Mouse (Mus musculus) inflammation-experienced regulatory T-cells, adult 16 weeks (primary cell): ENCODE results near the gene Mum1l1. TPM values are rescaled to one million over a fixed set of nuclear protein-coding genes. Genes with fewer than 3 reads are reported as not detected.

Source experiments
- polyA plus RNA-seq: library from polyadenylated mRNA; unstranded; fragments of 100-300 nt; shearing (Covaris generic); gene quantifications from one replicate; pipeline ENCODE4 v1.2.1, GENCODE M21; 2017

The Mum1l1 gene
- polyA plus RNA-seq = not detected

DNA sequence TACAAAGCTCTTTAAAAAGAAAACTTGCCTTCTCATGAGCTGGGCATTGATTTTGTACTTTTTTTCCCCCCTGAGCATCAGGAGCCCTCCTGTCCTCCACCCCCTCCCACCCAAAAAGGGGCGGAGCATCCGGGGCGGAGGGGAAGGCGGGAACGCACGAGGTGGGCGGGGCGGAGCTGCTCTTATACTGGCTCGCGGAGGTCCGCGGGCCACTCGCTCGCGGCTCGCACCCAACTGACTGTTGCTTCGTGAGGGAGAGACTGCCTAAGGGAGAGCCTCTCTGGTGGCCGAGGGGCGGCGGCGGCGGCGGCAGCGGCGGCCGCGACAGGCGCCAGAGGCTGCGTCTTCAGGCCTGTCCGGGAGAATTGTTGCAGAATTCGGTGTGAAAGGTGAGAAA lies at the start of gene Mum1l1:
Gene Mum1l1, plus strand, starts transcription at position 214 of the 397 bp plus-strand sequence.

DNA sequence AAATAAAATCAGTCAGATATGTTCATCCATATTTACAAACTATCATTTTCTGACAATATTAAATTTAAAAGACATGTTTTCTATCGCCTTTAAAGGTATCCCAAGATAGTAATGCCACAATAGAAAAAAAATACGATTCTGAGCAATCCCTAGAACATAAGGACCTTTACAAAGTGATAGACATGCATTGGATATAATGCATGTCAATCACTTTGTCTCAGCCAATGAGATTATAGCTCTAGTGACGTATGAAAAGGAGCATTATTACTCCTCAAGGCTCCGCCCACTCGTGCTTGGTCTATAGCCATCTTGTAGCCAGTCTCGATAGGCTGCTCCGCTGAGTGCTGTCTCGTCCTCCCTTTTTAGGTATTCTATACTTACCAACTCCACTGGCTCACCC lies 30.9 kb upstream of the Mum1l1 start, which contains the start of gene 4933428M09Rik:
Gene 4933428M09Rik, plus strand, starts transcription at position 301 of the 400 bp plus-strand sequence.

Other genes with a start within 250 kb of the Mum1l1 start
- not detected for gene Serpina7, start 124.8 kb upstream of the Mum1l1 start, polyA plus RNA-seq
- gene 4930513O06Rik, start 123.8 kb upstream of the Mum1l1 start, polyA plus RNA-seq = not detected
- gene 4933428M09Rik, start 30.8 kb upstream of the Mum1l1 start, polyA plus RNA-seq = not detected
- gene Trap1a, start 123.6 kb downstream of the Mum1l1 start, polyA plus RNA-seq = not detected